Mouse (Mus musculus) myocyte (in vitro differentiated cells): ENCODE results near the gene Liph. TPM values are rescaled to one million over a fixed set of nuclear protein-coding genes. Genes with fewer than 3 reads are reported as not detected.

Experiments used
- H3K27me3 ChIP-seq: one replicate; pipeline ENCODE4 v1.6.1; 2011; ENCODE audit not compliant: control insufficient read depth, insufficient read depth, insufficient read length
- H3K36me3 ChIP-seq: one replicate; pipeline ENCODE4 v1.6.1; 2011; ENCODE audit not compliant: control insufficient read depth, insufficient read depth
- H3K4me2 ChIP-seq: one replicate; pipeline ENCODE4 v1.6.1; 2011; ENCODE audit warnings: low read depth, control low read depth
- H3K4me3 ChIP-seq: one replicate; pipeline ENCODE4 v1.5.1; 2011; ENCODE audit warnings: mild to moderate bottlenecking, control low read depth, moderate library complexity
- H3K79me2 ChIP-seq: one replicate; pipeline ENCODE4 v1.6.1; 2011; ENCODE audit not compliant: control insufficient read depth, insufficient read depth
- H3ac ChIP-seq: one replicate; pipeline ENCODE4 v1.6.1; 2011; ENCODE audit not compliant: control insufficient read depth, insufficient read length
- CEBPB ChIP-seq: IDR thresholded peaks from 2 replicates; pipeline ENCODE4 v1.6.1; 2011; ENCODE audit warnings: mild to moderate bottlenecking, moderate library complexity; ENCODE audit not compliant: poor library complexity, insufficient read depth, severe bottlenecking
- E2F4 ChIP-seq: IDR thresholded peaks from one replicate; pipeline ENCODE4 v1.6.1; 2011; ENCODE audit warnings: mild to moderate bottlenecking, control low read depth, moderate library complexity; ENCODE audit not compliant: insufficient read depth
- MAX ChIP-seq: IDR thresholded peaks from one replicate; pipeline ENCODE4 v1.6.1; 2011; ENCODE audit warnings: low read depth, mild to moderate bottlenecking, control low read depth
- MYOD1 ChIP-seq, 3 experiments: IDR thresholded peaks; one replicate each; pipeline ENCODE4 v1.6.1; 2011; ENCODE audit warnings: control low read depth in 2 of 3, low read depth in 2 of 3, mild to moderate bottlenecking in 2 of 3, moderate library complexity in 1 of 3; ENCODE audit not compliant: insufficient read length in 2 of 3, control insufficient read depth in 1 of 3
- MYOG ChIP-seq, 3 experiments: IDR thresholded peaks; one replicate each; pipeline ENCODE4 v1.6.1; 2011; ENCODE audit warnings: control low read depth in 2 of 3, low read depth in 2 of 3, mild to moderate bottlenecking in 2 of 3; ENCODE audit not compliant: insufficient read length in 2 of 3, control insufficient read depth in 1 of 3, insufficient read depth in 1 of 3
- POLR2A ChIP-seq: IDR thresholded peaks from one replicate; pipeline ENCODE4 v1.6.1; 2011; ENCODE audit warnings: low read depth, mild to moderate bottlenecking, control low read depth, moderate library complexity; ENCODE audit not compliant: insufficient read length
- POLR2AphosphoS2 ChIP-seq: IDR thresholded peaks from one replicate; pipeline ENCODE4 v1.6.1; 2011; ENCODE audit warnings: low read depth, control low read depth; ENCODE audit not compliant: insufficient read length
- REST ChIP-seq: IDR thresholded peaks from one replicate; pipeline ENCODE4 v1.6.1; 2011; ENCODE audit warnings: mild to moderate bottlenecking, control low read depth, moderate library complexity; ENCODE audit not compliant: insufficient read depth, insufficient read length
- SRF ChIP-seq: IDR thresholded peaks from one replicate; pipeline ENCODE4 v1.6.1; 2011; ENCODE audit warnings: low read depth; ENCODE audit not compliant: control insufficient read depth, insufficient read length
- TCF12 ChIP-seq: IDR thresholded peaks from one replicate; pipeline ENCODE4 v1.6.1; 2011; ENCODE audit warnings: mild to moderate bottlenecking, control low read depth; ENCODE audit not compliant: poor library complexity, insufficient read depth, severe bottlenecking
- TCF3 ChIP-seq: IDR thresholded peaks from one replicate; pipeline ENCODE4 v1.6.1; 2011; ENCODE audit warnings: low read depth, control low read depth; ENCODE audit not compliant: insufficient read length
- USF1 ChIP-seq: IDR thresholded peaks from one replicate; pipeline ENCODE4 v1.6.1; 2011; ENCODE audit warnings: low read depth, mild to moderate bottlenecking, control low read depth, moderate library complexity
- polyA plus RNA-seq: library from polyadenylated mRNA; unstranded; fragments of >200 nt; fragmentation: generic; extraction: Trizol; gene quantifications from one replicate; pipeline ENCODE4 v1.2.1, GENCODE M21; 2012; ENCODE audit warnings: missing spikeins

The Liph gene
- 0.04 TPM for polyA plus RNA-seq

DNA sequence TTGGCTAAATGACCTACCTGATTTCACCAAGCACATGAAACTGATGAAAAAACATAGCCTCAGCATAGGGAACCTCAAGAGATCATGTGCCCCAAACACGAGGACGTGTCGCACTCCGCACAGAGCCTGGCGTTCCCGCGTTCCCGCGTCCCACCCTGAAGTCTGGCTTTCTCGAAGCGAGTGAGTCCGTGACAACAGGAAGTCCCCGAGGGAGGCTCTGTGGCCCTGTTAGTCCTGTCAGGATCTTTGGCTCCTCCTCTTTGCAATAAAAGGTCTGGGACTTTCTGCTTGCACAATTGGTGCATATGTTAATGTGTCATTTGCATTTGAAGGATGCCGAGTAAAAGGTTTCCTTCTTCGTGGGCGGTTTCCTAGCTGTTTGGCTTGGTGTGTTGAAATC, at the start of gene Liph:
Liph (minus strand) TSS at position 360 of the 400 bp plus-strand sequence.
- H3K79me2 ChIP-seq: no peaks in the 10 kb centered on the region
- H3K36me3 ChIP-seq: no peaks in the 10 kb centered on the region
- no peak within 1 kb of the TSS for H3ac ChIP-seq
- H3K4me3 ChIP-seq: no peak within 1 kb of the TSS
- no peaks in the 10 kb centered on the region for H3K27me3 ChIP-seq
- no peak within 1 kb of the TSS for H3K4me2 ChIP-seq
- no peak for TF ChIP-seq TCF12
- TF ChIP-seq MYOG (IDR thresholded peaks at IDR 0.05; ENCODE audit: control insufficient read depth in 1 of 3, insufficient read depth in 1 of 3, insufficient read length in 2 of 3, low read depth in 2 of 3): no peak
- TF ChIP-seq CEBPB: no peak
- no peak for TF ChIP-seq MAX
- TF ChIP-seq POLR2AphosphoS2: no peak
- TF ChIP-seq E2F4: no peak
- TF ChIP-seq SRF: no peak
- TF ChIP-seq POLR2A: no peak
- TF ChIP-seq TCF3: no peak
- TF ChIP-seq REST: no peak
- TF ChIP-seq USF1: no peak
- TF ChIP-seq MYOD1 (IDR thresholded peaks at IDR 0.05; ENCODE audit: control insufficient read depth in 1 of 3, insufficient read length in 2 of 3, low read depth in 2 of 3): no peak

DNA sequence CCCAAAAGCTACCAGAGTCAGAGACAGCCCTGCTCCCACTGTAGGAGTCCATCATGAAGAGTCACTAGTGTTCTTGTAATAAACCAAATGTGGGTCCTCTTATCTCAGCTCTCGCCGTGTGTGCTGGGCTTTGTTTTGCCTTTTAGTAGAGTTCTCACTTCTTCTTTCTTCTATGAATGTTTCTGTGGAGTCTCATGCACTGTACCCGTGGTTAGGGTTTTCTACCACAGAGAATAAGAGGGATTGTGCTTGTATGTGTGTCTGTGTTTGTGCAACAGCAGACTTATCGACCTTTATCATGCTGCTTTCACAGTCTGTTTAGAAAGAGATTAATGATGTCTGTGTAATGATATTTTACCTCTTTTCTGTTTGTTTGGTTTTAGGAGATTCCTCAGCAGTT, 48.4 kb upstream of the Liph start:
- TF ChIP-seq TCF3 (no peak), POLR2A (no peak), MAX (no peak), TCF12 (no peak), MYOG (IDR thresholded peaks at IDR 0.05; ENCODE audit: control insufficient read depth in 1 of 3, insufficient read depth in 1 of 3, insufficient read length in 2 of 3, low read depth in 2 of 3) (no peak), E2F4 (no peak), USF1 (no peak)
- Histone ChIP-seq H3K4me2 (no peak overlapping the region), H3K27me3 (no peaks in the 10 kb centered on the region), H3K79me2 (no peaks in the 10 kb centered on the region), H3ac (no peak overlapping the region), H3K4me3 (no peak overlapping the region), H3K36me3 (peaks cover 41% of the 10 kb centered on the region)

DNA sequence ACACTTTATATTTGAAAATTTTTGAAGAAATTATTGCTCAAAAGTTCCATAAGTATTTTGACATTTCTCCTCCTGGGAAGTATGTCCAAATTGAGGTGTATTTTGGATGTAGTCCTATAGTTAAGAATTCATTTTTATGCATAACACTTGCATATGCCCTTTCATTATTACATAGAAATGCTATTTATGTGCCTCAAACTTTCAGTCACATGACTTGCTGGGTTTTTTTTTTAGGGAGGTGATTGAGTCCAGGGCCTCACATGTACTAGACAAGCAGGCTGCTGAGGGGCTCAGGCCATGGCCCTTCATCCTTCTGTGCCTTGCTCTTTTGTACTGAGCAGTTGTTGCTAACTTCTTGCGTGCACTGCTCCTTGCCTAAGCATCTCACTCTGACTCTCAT, 44.5 kb upstream of the Liph start:
- Histone ChIP-seq H3K27me3 (no peaks in the 10 kb centered on the region), H3K4me2 (no peak overlapping the region), H3K79me2 (no peaks in the 10 kb centered on the region), H3K36me3 (peaks cover 36% of the 10 kb centered on the region), H3K4me3 (no peak overlapping the region), H3ac (no peak overlapping the region)
- TF ChIP-seq POLR2A (no peak), REST (no peak), TCF3 (no peak), MYOD1 (IDR thresholded peaks at IDR 0.05; ENCODE audit: control insufficient read depth in 1 of 3, insufficient read length in 2 of 3, low read depth in 2 of 3) (no peak), MAX (no peak), TCF12 (no peak), POLR2AphosphoS2 (no peak), E2F4 (no peak), CEBPB (no peak), USF1 (no peak)

DNA sequence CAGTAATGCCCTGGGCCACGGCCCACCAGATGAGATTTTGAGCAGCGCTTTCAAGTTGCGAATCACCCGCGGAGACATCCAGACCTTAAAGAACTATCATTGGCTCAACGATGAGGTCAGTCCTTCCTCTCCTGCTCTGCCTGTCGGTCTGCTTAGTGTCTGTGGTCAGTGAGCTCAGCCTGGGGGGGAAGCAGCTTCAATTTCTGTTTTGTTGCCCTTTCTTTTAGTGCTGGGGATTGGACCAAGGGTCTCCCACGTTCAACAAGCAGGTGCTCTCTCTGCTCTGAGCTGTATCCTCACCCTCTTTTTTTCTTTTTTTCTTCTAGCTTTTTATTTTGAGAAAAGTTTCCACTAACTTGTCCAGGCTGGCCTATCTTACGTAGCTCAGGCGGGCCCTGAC, 43.1 kb upstream of the Liph start:
- Histone ChIP-seq H3K27me3 (no peaks in the 10 kb centered on the region), H3K4me2 (no peak overlapping the region), H3ac (no peak overlapping the region), H3K79me2 (no peaks in the 10 kb centered on the region), H3K4me3 (no peak overlapping the region), H3K36me3 (peaks cover 31% of the 10 kb centered on the region)
- TF ChIP-seq TCF3 (no peak), CEBPB (no peak), TCF12 (no peak), MYOD1 (IDR thresholded peaks at IDR 0.05; ENCODE audit: control insufficient read depth in 1 of 3, insufficient read length in 2 of 3, low read depth in 2 of 3) (no peak), POLR2AphosphoS2 (no peak), MAX (no peak), USF1 (no peak), POLR2A (no peak), REST (no peak), SRF (no peak), E2F4 (no peak), MYOG (IDR thresholded peaks at IDR 0.05; ENCODE audit: control insufficient read depth in 1 of 3, insufficient read depth in 1 of 3, insufficient read length in 2 of 3, low read depth in 2 of 3) (no peak)

DNA sequence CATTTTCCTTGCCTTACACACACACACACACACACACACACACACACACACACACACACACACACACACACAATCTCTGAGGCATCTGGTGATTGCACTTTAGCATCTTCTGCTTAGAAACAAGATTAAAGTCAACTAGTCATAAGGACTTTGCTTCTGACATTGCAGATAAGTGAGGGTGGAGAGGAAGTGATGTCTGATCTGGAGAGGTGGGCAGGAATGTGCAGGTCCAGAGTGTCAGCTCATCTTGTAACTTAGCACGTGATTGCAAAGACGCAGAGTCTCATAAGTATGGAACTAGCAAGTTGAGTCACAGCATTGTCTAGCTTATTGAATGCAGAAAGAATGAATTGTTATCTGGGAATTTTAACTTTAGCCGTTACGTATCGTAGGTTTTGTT, 32.0 kb upstream of the Liph start:
- Histone ChIP-seq H3ac (no peak overlapping the region), H3K36me3 (peaks cover 45% of the 10 kb centered on the region), H3K27me3 (no peaks in the 10 kb centered on the region), H3K79me2 (no peaks in the 10 kb centered on the region), H3K4me2 (no peak overlapping the region), H3K4me3 (no peak overlapping the region)
- no peak for TF ChIP-seq CEBPB
- no peak for TF ChIP-seq POLR2AphosphoS2
- no peak for TF ChIP-seq USF1
- no peak for TF ChIP-seq MYOD1 (IDR thresholded peaks at IDR 0.05; ENCODE audit: control insufficient read depth in 1 of 3, insufficient read length in 2 of 3, low read depth in 2 of 3)
